ENCODE assay signal across 9 mouse cellular contexts in the genomic region with DNA sequence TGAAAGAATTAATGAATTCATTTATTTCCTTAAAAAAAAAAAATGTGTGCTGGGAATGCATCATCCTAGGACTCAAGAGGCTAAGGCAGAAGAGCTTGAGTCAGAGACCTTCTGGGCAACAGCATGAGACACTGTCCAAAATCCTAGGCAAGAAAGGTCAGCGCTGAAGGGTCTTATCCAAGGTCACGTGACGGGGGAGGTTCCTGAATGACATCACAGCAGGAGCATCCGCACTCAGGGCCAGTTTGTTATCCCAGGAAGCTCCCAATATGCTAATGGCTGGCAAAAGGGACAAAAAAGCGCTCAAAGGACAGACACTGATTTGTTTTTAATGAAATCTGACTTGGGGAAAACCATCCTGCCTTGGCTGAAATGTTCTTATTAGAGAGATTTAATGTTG.
"Had no signal": no experiment of that assay in that cellular context is flagged by ENCODE, and none has a peak within 500 bp of the region (broad histone marks: within the 10 kb centered on the region; RNA-seq: fewer than 3 reads in every experiment).

No protein-coding gene starts in this region.

- DNase-seq: kidney, postnatal 25 days; left cerebral cortex, postnatal 4 days; liver, postnatal 0 days; lung, embryonic 14.5 days; right cerebral cortex, adult 18-20 months; right cerebral cortex, postnatal 14 days; right cerebral cortex, postnatal 4 days; spleen, adult 18-20 months; thymus, postnatal 25 days had no signal
